Mouse (Mus musculus) mouse embryonic stem cell (cell line): ENCODE measurements around the gene Neil1.

Source experiments
- in situ Hi-C, 2 experiments: fragments of 300-500 bp; cut with MboI; formaldehyde crosslinking; loops; 1 replicate in 1 of 2; 3 replicates in 1 of 2; pipeline ENCODE4 v1.14.3; 2019 to 2020; ENCODE audit warnings: low sequenced_read_pairs in 2 of 2, low pct_unique_long_range_greater_than_20kb in 1 of 2, mixed read lengths in 1 of 2; ENCODE audit not compliant: unreplicated experiment in 1 of 2

Neil1 gene

DNA sequence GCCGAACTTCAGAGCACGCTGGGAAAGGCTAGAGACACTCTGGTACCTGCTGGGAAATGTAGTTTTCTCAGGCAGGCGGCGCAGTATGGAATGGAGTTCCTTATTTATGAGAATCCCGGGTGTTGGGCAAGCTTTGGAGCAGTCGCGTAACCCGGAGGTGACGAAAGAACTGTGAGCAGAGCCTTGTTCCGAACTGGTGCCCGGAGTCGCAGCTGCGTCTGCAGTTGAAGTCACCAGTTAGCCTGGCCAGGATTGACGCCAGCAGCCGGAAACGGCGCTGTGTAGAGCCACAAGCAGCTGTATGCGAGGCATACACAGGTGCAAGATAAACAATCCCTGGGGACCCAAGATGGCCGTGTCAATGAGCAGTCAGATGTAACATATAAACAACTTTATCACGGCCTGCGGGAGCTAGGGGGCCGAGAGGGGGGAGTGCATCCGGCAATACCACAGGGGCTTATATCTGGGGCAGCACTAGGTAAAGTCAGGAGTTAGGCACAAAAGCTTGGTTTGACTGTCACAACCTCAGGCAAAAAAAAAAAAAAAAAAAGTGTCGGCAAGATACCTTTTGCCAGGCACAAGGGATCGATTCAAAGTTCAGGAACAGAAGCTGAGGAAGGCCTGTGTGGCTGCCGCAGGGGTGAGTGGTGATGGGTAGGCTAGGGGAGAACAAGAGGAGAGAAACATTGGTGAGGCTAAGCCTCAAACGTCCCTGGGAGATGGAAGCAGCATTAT is at the start of gene Neil1:
TSS of gene Neil1 (minus strand) at position 162 of the 735 bp plus-strand sequence.
- in situ Hi-C loops, result no loop called here

DNA sequence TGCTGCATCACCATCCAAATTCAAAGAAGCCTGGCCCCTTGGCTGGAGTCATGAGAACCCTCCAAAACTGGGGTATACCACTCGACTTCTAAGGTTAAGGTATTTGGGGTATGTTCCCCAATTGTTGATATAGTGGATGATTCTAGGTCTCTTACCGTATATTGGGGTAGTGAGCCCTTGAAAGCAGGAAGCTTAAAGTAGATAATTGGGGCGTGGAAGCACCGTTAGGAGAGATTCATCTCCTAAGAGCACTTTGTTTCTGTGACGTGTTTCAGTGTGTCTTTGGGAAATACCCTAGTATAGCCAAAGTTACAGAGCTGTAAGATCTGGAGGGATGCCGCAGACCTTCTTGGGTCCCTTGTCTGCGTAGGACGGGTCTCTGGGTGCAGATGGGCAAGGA is 49.3 kb upstream of the Neil1 start:
- in situ Hi-C loops, result no loop called here

- in situ Hi-C loops, result no loop called here
Observed at GRCm38 (mm10) chr9:57196708-57197107, 48.6 kb upstream of the Neil1 start.

DNA sequence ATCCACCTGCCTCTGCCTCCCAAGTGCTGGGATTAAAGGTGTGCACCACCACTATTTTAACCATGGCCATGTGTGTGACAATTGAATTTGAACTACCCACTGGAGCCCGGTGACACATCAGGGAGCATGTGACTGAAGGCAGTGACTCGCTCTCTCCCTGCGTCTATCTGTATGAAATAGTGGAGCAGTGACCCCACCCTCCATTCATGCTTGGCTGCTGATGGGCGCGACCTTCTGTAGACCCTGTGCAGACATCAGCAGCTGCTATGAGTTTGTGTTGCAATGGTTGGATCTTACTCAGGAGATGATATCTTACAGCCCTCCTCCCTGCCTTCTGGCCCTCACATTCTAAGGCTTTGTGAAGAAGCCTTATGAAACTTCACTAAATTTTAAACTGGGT is 20.3 kb upstream of the Neil1 start:
- in situ Hi-C loops, result loop anchor here in 1 of 2 experiments (10.0 kb wide), 1 partner anchor 46 kb away; no protein-coding TSS in a partner anchor

GRCm38 (mm10) chr9:57166173-57166572 is 18.1 kb upstream of the Neil1 start:
- in situ Hi-C loops, result loop anchor here in 1 of 2 experiments (10.0 kb wide), 1 partner anchor 49 kb away; no protein-coding TSS in a partner anchor

GRCm38 (mm10) chr9:57163137-57163536 is 15.0 kb upstream of the Neil1 start:
- in situ Hi-C loops, result loop anchor here in 1 of 2 experiments (10.0 kb wide), 1 partner anchor 52 kb away; no protein-coding TSS in a partner anchor

DNA sequence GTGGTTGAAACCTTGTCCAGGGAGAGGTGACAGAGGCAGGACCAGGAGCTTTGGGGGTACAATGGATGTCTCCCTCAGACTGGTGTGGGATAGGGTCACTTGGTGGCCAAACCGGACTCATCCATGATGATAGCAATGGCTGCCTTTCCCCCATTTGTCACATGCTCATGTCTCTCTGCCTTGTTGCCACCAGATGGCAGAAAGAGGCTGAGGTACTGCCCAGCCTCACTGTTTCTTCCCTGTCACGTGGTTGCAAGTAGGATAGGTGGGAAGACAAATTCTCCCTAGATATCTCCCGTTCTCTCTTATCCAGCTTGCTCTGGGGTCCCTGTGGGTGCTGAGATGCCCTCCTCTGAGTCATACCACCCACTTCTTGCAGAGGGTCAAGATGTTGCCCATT is 14.4 kb upstream of the Neil1 start:
- in situ Hi-C loops, result loop anchor here in 1 of 2 experiments (10.0 kb wide), 1 partner anchor 52 kb away; no protein-coding TSS in a partner anchor

GRCm38 (mm10) chr9:57158506-57158905 is 10.4 kb upstream of the Neil1 start:
- in situ Hi-C loops, result loop anchor here in 1 of 2 experiments (5.0 kb wide), 1 partner anchor 49 kb away; no protein-coding TSS in a partner anchor

DNA sequence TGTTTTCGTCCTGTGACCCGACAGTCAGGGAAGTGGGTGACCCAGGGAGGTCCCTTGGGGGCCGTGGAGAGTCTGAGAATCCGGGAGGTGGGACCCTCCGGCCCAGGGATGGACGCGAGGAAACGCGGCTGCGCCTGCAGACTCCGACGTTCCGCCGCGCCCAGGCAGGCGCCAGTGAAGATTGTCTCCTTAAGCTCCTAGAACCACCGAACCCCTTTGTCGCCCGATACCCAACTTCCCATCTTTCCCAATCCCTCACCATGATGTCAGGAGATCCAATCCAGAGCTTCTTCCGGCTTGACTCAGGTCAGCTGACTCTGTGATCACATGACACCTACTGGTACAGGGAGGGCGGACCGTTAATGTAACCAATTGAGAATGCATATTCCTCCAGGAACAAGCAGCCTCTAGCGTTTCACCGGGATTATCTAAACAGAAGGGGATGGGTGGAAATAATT is 9.9 kb upstream of the Neil1 start, which contains the start of gene Commd4:
TSS of gene Commd4 (minus strand) at position 319 of the 458 bp plus-strand sequence.
- in situ Hi-C loops, result loop anchor here in 1 of 2 experiments (5.0 kb wide), 1 partner anchor 49 kb away; no protein-coding TSS in a partner anchor

GRCm38 (mm10) chr9:57157499-57157898 is 9.4 kb upstream of the Neil1 start:
- in situ Hi-C loops, result loop anchor here in 1 of 2 experiments (5.0 kb wide), 1 partner anchor 50 kb away; no protein-coding TSS in a partner anchor

- in situ Hi-C loops, result loop anchor here in 1 of 2 experiments (5.0 kb wide), 1 partner anchor 50 kb away; no protein-coding TSS in a partner anchor
Observed at GRCm38 (mm10) chr9:57156823-57157222, 8.7 kb upstream of the Neil1 start.

DNA sequence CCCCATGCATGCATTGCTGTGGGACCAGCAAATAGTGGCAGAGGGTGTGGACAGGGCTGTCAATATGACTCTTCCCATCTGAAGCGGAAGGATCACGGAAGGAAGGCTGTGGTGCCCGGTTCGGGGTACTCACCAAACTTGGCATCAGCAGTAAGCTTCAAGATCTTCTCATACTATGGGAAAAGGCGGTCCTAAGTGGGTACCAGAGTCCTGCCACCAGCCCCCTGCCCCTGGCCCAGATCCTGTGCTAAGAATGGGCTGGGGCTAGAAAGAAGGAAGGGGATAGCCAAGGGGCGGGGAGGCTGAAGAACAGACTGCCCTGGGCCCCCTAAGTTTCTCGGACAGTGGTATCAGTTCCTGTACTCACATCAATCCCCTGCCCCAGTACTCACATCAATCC is 8.3 kb upstream of the Neil1 start:
- in situ Hi-C loops, result loop anchor here in 1 of 2 experiments (5.0 kb wide), 1 partner anchor 51 kb away; no protein-coding TSS in a partner anchor

- in situ Hi-C loops, result no loop called here
Observed at GRCm38 (mm10) chr9:57152331-57152730, 4.2 kb upstream of the Neil1 start.

DNA sequence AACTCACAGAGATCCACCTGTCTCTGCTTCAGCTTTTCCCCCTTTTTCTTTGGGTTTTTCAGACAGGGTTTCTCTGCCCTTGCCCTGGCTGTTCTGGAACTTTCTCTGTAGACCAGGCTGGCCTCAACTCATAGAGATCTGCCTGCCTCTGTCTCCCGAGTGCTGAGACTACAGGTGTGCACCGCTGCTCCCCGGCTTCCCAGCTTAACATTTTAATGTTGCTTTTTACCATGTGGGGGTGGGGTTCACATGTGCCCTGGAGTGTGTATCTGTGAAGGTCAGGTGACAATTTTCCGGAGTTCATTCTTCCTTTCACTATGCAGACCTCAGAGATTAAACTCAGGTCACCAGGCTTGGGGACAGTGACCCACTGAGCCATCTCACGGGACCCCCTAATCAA is 2.1 kb upstream of the Neil1 start:
- in situ Hi-C loops, result no loop called here

- in situ Hi-C loops, result no loop called here
Observed at GRCm38 (mm10) chr9:57149021-57149420, 916 bp upstream of the Neil1 start.

DNA sequence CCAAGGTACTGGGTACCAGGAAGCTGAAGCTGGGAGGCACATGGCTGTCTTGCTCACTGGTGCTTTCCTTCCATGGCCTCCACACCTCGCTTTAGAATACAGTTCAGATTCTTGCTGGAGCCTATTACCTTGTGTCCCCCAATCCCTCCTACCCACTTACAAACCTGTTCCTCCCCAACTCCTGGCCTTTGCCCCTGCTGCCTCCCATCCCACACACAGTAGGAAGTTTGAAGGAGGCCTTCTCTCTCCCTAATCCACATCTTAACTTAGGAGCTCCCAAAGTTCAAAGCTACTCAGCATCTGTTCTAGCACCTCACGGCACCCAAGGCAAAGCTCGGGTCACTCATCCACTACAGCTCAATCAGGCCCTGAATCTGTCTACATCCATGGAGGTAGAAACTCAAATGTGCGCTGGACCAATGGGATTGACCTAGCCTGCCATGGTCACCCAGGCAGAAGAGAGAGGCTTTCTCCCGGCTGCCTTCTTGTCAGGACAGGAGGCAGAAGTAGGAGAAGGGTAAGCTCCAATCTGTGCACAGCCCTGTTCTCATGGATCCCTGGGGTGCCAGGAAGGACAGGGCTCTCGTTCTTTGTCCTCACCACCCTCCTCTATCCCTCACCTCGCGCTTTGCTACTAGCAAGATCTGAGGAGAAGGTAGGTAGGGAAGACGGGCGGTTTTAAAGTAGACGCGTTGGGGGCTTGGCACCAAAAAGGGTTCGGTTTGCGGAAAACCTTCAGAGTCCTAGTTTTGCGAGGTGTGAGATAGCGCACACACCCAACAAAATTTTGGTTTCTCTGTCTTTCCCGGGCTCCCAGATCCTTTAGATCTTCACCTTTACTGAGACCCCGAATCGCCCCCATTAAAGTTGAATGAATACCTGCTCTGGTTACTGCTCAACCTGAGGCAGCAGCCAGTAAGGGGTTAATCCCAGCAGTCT is 631 bp downstream of the Neil1 start:
- in situ Hi-C loops, result no loop called here

GRCm38 (mm10) chr9:57146451-57147066 is 1.5 kb downstream of the Neil1 start:
- in situ Hi-C loops, result no loop called here

- in situ Hi-C loops, result no loop called here
Observed at GRCm38 (mm10) chr9:57144830-57145229, 3.3 kb downstream of the Neil1 start.
